Mouse (Mus musculus): Measurements from ENCODE around the gene Ddx1.
"Not testable (repeated sequence)": the region's sequence is repeated elsewhere in the genome, so short reads cannot be mapped to it uniquely, and the experiment has no call there.

The Ddx1 gene

DNA sequence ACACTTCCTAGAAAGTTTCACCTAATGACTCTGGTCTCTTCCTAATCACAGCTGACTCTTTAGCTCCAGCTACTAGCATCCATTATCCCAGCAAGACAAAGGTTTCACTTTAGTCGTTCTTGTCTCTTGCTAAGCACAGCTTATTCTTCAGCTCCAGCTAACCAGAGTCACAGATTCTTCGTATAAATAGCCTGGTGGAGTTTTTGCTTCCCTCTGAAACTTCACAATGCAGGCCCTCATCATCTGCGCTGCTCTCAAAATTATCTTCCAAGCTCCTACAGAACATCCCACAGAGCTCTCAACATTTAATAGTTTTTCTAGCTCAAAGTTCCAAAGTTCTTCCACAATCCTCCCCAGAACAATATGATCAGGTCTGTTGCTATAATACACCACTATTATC lies 43.3 kb downstream of the Ddx1 start:
- ATAC-seq (ENCODE audit: low TSS enrichment): peak; percentile 58

DNA sequence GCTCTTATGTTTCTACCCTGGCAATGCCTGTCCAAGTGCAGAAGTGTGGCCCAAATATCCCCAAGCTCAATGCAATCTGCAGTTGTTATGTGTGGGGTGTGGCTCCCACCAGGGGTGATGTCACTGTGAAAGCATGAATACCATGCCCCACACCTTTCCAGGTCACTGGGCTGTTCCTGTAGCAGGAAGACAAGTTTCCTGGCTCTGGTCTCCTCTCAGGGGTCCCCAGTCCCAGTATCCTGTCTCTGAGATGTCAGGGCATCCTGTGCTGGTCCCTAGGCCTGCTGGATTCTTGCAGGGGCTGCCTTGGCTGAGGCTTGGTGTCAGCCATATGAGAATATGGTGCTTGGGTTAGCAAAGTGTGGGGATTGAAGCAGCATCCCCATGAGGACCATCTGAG lies 46.7 kb downstream of the Ddx1 start:
- no peak for ATAC-seq (ENCODE audit: low TSS enrichment)

DNA sequence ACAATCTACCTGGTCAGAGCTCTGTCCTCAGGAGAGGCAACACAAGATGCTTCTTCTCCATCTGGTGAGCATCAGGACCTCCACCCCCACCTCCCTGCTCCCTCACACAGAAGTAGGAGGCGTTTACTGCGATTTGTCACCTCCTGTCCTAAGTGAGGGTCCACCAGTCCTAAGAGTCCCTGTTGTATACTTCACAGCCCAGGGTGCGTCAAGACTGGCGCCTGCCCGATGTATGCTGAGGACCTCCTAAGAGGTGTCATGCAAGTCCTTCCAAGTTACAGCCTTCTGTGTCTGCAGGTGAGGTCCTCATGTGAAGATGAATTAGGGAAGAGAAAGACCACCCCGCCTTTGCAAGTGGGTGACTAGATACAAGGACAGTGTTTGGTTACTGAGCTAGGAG lies 48.4 kb downstream of the Ddx1 start:
- ATAC-seq (ENCODE audit: low TSS enrichment): no peak

DNA sequence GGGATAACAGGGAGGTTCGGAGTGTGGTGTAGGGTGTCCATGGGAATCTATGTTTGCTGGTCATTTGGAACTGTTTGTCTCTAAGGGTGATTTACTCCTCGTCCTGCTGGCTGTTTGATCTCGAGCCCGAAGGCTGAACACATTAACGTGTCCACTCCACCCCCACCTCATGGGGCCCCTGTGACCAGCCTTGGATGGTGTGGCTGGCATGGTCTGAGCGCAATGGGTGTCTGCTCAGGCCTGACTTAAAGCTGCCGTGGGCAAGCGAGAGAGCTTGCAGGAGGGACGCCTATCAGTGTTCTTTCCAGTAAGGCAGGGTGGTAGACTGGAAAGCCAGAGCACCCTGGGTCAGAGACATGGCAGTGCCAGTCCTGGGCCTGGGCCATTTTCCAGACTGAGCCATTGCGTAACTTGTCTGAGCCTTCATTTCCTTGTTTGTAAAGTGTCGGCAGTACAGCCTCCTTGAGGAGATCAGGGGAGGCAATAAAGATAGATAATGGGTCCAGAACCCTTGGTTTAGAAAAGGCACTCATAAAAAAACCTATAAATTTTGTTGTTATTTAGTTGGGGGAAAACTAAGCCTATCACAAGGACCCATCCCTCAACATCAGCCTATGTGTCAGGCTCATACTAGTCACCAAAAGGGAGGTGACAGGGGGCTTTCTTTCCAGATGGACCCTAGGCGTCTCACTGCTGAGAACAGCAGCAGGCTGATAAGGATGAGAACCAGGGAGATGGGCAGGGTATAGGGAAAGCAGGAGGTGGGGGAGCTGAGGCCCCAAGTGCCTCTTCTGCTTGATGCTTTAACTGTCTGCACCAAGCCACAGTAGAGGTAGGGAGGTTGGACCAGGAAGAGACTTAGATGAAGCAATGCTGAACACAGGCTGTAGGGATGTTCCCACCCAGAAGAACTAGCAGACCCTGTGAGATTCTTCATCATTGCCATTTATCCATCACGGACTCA lies 49.4 kb downstream of the Ddx1 start:
- no peak for ATAC-seq (ENCODE audit: low TSS enrichment)

DNA sequence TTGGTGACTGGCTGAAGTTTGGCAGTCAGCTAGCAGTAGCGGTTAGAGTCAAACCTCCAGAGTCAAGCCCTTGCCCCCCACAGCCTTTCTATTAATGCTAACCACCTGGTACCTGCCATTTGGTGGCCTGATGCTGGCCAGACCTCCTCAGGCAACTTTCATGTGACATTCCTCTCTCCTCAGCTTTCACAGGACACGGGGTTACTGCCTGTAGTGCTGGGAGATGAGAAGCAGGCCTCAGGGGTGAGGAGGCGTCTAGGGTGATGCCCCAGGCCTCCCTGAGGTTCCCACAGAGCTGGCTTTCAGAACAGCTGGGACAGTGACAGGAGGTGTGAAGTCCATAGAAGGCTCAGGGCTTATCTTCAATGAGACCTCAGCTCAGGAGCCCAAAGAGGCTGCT lies 50.9 kb downstream of the Ddx1 start:
- ATAC-seq (ENCODE audit: low TSS enrichment): no peak

DNA sequence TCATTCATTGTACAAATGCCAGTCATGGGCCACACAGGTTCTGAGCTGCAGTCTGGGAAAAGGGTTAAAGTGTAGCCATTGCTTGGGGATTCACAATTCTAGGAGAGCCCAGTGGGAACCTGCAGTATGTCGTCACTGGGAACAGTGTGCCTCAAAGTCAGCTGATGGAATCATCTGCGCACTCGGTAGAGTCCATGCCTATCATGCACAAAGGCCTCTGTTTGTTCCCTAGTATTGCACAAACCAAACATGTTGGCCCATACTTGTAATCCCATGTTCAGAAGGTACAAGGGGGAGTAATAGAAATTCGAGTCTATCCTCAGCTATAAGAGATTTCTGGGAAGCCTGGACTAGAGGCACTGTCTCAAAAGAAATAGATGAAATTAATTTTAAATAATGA lies 52.9 kb downstream of the Ddx1 start:
- no peak for ATAC-seq (ENCODE audit: low TSS enrichment)

DNA sequence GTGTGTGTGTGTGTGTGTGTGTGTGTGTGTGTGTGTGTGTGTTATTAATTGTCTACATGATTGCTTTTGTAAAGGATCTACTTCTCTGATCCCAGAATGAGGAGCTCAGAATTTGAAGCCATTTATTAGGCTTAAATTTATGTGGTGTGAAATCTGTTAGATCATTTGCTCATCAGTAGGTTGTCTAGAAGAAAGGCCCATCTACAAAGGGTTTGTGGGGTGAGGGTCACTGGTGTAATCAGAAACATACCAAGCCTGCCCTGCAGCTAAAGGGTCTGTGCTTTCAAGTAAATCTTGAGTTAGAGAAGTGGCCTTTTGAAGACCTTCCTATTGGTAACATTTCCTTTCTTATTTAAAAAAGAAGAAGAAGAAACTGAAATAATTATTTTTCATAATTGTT lies 53.5 kb downstream of the Ddx1 start:
- no peak for ATAC-seq (ENCODE audit: low TSS enrichment)

DNA sequence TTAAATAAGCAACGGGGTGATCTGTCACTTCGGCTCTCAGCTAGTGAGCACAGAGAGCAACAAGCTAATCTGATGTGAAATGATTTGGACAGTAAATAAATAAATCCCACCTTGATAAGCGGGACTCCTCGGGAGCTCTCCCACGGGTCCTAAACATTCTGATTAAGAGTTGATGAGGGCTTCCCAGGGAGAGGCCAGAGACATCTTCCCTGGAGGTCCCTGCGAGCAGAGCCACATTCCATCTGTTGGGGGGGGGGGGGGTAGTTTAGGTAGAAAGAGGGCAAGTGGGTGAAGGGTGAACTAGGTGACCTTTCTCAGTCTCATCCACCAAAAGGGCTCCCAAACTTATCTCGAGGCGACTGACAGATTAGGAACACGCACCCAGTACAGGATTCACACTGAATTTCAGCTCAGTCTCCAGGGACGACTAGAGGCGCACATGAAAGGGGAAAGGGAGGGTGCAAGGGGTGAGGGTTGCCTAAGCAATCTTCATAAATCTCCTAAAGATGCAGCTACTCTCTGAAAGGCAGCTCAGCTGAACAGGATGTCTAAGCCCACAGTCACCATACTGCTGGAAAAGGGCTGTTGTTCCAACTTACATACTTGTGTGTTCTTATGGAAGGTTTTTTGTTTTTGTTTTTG lies 60.8 kb downstream of the Ddx1 start:
- ATAC-seq (ENCODE audit: low TSS enrichment): no peak

DNA sequence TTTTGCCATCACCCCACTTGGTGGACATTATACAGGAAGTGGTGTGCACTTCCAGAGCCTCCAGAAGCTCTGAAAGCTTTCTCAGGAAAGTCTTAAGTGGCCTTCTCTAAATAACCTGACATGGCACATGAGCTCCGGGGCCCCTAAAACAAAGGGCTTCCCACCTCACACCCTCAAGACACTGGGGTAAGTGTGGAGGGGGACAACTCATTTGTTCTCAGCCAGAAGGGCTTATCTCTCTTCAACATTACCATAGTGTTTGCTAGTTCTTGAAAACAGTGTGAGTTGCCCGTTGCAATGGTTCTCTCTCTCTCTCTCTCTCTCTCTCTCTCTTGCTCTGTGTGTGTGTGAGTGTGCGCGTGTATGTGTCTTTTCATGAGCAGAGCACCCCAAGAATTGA lies 62.8 kb downstream of the Ddx1 start:
- no peak for ATAC-seq (ENCODE audit: low TSS enrichment)

DNA sequence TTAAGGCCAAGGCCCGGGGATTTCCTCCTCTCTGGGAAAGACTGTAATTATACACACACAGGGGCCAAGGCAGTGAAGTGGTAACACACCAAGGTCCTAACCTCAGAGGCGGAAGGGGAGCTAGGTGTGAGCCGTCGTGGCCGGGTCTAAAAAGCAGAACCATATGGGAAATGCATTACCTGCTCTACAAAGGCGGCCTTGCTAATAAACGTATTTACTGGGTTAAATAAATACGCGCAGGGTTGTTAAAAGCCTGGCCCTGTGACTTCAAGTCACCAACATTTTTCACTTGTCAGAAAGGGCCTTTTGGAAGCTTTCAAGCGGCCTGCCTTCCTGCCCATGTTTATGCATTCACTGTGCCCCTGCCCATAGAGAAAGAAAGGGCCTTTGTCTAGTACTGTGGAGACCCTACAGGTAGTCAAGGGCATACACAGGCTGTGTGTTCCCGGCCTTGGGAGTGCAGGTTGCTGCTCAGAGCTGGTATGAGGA lies 64.1 kb downstream of the Ddx1 start:
- ATAC-seq (ENCODE audit: low TSS enrichment): no peak

DNA sequence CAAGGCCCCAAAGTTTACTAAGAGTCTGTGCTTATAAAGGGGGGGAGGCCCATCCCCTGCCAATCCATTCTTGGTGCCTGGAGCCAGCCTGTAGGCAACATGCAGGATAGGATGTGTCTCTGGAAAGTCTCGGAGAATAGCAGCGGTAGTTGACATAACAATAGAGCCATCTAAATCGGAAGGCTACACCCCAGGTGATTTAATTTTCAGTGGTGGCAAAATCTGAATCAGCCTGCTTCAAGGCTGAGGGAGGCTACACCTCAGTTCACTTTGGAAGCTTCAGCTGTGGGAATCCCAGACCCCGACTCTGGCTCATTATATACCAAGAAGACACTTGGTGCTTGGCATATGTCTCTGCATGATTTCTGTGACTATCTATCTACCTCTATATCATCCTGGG lies 64.9 kb downstream of the Ddx1 start:
- ATAC-seq (ENCODE audit: low TSS enrichment): not testable (repeated sequence)

DNA sequence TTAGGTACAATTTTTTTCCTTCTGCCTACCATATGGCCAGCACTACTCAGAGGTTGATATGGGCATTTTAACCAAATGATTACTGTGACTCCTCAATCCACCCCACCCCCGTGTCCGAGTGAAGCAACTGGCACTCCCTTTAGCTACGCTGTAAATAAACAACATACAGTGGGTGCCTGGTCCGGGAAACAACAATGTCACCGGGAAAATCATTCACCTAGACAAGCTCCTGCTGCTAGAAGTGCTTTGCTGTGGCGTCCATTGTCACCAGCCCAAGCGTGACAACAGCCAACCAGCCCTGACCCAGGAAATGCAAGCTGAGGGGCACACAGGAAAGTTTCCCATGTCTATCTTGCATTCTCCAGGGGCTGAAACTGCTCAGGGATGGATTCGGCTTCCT lies 66.8 kb downstream of the Ddx1 start:
- ATAC-seq (ENCODE audit: low TSS enrichment): no peak

DNA sequence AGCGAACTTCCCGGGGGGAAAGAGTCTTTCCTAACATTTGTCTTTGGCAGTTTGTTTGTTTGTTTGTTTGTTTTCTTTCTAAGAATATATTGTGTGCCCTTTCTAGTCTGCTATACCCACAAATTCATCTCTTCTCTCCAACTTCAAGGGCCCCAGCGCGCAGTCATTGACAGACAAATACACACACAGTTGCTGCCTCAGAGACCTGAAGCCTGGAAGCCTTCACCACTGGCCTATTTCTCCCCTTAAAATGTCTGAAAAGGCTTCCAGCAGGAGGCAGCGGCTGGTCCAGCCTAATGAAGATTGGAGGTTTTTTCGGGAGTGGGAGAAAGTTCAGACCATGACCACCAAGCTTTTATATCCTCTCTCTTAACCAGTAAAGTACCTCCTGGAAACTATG lies 67.3 kb downstream of the Ddx1 start:
- no peak for ATAC-seq (ENCODE audit: low TSS enrichment)

DNA sequence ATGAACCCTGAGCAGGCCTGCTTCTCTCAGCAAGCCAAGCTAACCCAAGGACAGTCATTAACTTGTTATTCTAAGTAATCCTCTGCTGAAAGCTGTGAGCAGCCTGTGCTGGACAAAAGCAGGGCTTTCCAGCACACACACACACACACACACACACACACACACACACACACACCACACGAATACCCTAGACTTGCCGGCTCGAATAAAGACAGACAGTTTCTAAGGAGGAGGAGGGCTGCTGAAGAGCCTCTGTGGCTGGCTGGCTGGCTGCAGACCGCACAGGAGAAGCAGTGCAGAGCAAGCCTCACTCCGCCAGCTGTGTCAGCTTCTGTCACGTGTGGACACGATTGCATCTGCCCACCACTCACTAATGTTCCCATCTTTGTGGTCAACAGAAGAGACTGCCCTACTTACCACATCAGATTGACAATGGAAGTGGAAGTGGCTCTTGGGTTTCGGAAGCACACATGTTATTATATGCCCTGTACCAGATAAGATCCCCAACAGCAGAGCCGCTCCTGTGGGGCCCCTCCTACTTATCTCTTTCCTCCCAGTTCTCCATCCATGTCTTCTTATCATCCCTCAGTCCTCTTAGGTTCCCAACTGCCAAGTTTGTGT lies 68.2 kb downstream of the Ddx1 start:
- ATAC-seq (ENCODE audit: low TSS enrichment): peak; percentile 82

DNA sequence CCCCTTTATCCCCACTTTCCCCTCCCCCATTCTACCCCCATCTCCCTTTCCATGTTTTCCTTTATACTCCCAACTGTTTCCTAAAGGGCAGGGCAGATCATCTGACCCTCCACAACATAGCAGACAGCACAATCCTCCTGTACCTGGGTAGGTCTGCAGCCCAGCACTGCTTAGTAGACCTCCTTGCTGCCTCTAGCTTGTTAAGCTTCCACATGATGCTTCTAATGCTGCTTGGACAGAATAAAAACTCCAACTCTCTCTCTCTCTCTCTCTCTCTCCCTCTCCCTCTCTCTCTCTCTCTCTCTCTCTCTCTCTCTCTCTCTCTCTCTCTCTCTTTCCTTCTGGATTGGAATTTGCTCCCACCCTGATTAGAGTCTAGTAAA lies 68.7 kb downstream of the Ddx1 start:
- ATAC-seq (ENCODE audit: low TSS enrichment): no peak

DNA sequence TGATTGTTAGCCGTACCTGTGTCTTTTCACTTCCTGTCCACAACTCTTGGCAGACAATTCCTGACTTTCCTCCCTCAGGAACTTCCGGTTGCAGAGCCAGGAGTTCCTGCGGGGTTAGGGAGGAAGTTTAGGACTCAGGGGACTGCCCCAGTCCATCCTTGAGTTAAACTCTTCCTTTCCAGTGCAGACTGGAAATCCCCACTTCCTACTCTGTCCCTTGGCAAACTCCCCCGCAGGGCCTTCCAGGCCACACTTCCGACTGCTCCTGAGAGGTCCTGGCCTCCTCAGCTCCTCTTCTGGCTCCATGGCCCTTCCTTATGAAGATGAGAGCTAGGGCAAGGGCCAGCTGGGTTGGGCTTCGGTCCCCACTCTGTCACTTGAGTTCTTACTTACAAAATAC lies 71.4 kb downstream of the Ddx1 start:
- no peak for ATAC-seq (ENCODE audit: low TSS enrichment)

DNA sequence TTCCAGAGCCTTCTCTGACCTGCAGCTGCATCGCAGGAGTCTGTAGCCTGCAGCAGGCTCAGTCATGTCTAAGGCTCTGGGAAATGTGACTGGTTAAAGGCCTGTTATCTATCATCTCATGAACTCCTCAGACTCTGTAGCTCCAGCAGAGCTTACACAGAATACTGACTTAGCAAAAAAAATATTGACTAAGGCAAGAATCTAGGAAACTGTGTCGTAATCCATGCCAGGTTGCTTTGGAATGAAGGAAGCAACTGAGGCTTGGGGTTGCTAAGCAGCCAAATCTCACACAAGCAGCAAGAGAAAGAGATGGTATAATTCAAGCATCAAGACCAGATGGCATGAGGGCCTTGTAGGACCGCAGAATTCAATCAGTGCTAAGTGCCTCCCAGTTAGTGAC lies 72.1 kb downstream of the Ddx1 start:
- ATAC-seq (ENCODE audit: low TSS enrichment): peak; percentile 75

DNA sequence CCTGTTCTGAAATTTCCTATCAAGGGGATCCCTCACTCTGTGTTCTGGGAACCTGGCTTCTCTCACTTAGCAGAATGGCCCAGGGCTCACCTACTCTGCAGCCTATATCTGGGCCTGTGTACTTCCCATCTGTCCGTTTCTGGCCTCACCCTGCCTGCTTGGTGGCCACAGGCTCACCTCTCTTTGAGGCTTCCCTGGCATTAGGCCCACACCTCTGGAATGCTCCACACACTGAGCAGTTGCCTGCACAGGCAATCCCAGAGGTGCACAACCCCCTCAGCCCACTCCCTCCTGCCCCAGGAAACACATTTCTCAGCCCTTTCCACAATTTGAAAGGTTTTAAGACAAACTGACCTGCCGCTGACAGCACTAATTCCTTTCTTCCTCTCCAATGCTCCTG lies 72.9 kb downstream of the Ddx1 start:
- ATAC-seq (ENCODE audit: low TSS enrichment): no peak

DNA sequence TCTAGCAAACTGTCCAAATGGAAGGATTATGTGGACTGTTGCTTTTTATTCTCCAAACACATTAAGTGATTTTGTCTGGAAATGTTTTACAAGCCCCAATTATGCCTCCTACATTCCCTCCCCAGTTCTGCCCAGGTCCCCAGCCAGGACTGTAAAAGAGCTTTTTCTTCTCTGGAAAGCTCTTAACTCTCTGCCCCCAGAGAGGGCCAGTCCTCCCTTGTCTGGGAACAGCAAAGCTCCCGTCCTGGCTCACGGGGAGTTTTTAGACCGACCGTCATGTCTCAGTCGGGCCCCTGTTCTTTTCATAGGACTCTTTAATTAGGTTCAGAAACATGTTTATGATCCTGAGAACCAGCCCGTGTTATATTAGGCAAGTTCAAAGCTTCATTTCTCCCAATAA lies 75.0 kb downstream of the Ddx1 start:
- no peak for ATAC-seq (ENCODE audit: low TSS enrichment)

DNA sequence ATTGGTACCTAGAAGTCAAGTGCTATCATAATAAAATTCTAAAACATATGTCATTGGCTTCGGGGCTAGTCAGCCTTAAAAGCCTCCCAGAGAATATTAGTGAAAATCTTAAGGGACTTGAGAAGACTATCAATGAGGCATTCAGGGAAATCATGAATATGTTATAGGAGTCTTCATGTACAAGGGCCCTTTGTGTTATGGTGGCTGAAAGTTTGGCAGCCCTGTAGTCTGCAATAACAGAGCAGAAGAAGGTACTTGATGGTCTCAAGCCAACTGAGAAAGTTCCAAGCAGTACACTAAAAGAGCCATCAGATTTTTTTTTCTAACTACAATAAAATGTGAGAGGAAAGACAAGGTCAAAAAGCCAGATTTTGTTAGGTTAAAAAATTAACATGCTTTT lies 80.9 kb downstream of the Ddx1 start:
- ATAC-seq (ENCODE audit: low TSS enrichment): no peak

DNA sequence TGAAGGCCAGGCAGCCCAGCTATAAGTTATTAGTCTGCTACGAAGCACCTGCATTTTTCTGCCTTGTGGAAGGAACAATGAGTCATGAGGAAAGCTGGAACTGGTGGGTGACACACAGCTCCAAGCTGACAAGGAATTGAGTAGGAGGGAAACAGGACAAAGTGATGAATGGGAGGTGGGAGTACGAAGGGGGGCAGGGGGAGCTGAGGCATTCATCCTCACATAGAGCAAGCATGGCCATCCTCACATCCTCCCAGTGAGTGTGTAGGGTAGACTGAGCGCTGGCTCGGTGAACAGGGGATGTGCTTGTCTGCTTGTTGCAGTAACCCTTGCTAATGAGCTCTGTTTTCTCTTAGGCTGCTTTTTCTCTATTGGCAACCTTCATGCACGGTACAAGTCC lies 81.9 kb downstream of the Ddx1 start:
- peak; percentile 91 for ATAC-seq (ENCODE audit: low TSS enrichment)
